Mouse (Mus musculus) lung, postnatal 25 days (tissue): Measurements from ENCODE around the gene Bmpr1b.
A peak's percentile ranks its signal among the peaks of the same experiment; 100 is the strongest.

Source experiments
- DNase-seq: peaks from one replicate; pipeline ENCODE4 v3.0.0; 2022; ENCODE audit warnings: low spot score

The Bmpr1b gene

DNA sequence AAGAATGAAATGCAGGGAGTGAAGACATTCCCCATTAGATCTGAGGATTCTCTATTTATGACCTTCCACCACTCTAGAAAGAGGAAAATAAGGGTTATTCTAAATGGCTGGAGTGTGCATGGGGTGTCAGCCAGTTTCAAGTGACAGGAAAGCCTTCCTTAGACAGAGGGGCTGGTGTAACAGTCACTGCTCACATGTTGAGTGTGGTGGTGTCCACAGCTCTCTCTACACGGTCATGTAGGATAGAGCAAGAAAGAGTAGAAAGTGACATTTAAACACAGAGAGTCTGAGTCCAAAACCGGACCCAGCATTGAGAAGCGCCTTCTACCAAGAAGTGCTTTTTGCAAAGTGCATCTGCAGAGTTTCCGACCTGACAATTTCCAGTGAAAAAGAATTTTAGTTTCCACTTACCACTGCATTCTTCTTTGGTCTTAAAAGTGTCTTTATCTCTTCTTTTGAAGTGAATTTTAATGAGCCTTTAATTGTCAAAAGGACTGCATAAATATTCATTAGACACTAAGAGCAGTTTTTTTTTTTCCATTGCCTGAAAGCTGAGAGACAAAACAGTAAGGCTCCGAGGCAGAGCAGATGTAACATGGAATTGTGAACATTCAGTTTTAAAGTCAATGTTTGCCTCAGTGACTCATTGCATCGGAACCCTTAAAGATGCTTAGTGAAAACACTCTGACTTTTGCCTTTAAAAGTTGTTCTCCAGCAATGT, 263.2 kb downstream of the Bmpr1b start:
- DNase-seq: no peak

DNA sequence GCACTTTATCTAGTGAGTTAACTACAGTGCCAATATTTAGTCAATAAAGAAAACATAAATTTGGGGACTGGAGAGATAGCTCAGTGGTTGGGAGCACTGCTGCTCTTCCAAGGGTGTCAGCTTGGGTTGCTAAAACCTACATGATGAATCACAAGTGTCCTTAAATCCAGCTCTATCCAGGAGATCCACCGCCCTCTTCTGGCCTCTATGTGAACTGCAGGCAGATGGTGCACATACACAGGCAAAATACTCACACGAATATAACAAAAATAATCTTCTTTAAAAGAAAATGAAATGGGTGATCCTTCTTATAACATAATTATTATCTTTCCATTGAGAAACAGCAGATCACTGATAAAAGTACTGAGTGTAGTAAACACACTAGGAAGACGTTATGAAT, 268.9 kb downstream of the Bmpr1b start:
- no peak for DNase-seq

DNA sequence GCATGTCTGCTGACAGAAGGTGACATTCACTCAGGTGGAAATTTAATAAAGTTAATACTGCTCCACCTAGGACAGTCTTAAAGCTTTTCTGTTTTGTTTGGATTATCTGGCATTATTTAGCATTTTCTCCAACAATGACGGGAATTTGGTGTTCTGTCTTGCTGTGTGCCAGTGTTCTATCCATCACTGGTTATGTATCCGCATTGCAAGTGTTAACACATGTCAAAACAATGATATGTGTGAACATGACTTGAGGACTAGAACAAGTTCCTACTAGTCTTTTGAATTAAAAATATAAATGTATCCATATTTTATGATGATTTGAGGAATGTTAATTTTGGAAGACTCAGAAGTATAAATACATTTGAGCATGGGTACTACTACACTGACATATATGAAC, 269.7 kb downstream of the Bmpr1b start:
- no peak for DNase-seq

DNA sequence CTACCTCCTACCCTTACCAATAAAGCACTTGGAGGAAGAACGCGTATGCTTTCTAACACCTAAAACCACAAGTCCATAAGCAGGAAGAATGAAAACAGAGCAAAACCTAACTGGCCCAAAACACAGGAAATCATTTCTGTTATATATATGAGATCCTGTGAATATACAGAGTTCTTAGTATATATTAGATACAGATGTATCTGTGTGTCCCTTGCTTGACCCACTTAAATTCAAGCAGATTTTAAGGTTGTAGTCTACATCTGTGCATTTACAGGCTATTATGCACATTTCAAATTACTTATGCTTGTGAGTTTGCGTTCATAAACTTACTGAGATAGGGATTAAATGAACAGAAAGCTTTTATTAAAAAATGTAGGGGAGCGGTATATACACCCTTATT, 271.5 kb downstream of the Bmpr1b start:
- DNase-seq: no peak

DNA sequence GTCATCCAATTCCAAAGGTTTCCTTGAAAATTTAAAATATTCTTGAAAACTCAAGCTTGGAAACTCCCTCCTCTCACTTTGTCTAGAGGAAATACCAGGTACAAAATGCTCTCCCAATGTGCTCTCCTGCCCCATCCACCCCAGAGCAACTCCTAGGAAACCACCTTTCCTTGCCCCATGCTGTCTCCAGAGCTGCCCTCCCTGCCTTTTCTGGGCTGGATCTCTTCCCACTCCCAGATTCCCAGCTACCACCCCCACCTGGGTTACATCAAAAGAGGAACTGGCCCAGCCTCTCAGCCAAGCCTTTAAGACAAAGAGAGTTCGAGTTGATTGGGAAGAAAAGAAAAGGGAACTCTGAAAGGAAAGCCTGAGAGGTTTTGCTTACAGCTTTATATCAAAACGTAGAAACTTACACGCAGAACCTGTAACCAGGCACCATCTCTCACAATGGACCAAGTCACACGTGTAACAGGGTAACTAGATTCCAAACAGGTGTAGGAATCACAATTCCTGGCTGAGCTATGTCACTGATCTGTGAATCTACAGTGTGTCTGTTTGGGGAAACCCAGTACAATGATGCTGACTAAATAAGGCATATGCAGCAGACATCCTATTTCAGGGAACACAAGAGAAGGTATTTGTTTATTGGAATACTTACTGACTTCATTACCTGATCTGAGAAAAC, 272.2 kb downstream of the Bmpr1b start:
- no peak for DNase-seq

DNA sequence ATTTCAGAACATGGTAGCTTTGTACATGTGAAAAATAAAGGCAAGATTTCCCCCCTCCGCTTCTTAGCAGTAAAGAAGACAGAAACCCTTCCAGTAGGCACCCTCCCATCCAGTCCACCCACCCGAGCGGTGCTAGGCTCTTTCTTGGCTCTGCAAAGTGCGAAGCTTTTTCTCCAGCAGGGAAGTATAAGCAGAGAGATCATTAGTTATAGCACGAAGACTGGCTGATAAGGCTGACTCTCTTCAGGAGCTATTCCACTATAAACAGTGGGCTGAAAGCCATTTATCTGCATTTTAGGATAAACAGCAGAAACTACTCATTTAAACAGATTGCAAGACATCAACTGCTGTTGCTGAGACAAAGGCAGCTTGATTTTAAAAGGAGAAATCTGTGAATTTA, 274.1 kb downstream of the Bmpr1b start:
- no peak for DNase-seq

DNA sequence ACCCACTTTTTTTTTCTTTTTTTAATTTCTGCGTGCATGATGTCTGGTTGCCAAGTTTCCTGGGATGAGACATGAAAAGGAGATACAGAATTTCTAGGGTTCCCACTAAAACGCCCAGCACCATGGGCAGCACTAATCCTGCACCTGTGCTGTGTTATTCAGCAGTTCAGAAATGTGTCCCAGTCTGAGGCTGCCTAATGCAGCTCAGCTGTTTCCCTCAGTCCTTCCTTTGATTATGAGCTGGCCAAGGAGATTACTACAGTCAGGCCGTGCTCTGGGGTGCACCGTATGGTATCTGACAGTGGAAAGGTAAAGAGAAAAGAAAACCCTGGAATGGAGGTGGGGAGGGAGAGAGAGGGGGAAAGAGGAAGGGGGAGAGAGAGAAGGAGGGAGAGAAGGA, 278.6 kb downstream of the Bmpr1b start:
- no peak for DNase-seq

DNA sequence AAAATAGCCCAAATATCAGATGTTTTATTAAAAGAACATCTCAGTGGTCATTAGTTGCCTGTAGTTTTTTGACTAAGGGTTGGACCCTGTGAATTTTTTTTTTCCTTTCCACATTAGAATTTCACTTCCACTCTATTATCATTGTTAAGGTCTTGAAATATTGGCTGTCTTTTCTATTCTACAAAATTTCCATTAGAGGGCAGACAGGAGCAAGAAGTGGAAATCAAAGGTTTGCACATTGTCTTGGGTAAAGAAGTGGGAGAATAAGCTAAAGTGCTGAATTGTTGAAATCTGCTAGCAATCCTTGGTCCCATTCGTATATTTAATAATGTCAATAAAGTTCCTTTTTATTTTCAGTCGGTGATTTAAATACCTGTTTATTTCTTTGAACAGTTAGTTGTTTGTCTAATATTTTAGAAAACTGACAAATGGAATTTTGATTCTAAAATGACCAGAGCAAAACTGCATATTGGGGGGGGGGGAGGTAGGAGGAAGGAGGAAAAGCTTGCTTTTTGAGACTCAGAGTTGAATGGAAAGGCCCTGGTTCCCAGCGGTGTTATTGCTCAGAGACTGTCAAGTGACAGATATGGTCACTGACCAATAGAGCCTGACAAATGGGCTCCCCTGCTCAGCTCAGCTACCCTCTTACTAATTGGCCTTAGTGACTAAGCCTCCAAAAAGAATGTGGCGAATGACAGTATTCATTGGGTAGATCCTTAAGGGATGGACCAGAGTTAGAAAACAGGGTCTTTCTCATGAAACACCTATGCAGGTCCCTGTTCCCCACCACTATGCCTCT, 281.6 kb downstream of the Bmpr1b start:
- peak; percentile 10 for DNase-seq

DNA sequence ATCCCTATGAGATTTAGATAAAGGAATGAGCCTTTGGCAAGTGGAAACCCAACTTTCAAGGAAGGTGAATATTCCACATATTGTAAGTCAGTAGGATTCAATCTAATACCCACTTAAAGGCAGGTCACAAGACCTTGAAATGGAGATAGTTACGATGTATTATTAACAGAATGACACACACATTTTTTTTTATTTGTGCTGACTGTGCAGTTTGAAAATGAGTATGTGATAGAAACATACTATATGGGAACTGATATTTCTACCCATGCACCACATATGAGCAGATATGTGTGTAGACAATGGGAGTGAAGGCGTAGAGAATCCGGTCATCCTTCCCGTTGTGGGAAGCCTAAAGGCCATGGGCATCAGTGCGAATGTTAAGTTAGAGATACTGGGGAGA, 285.0 kb downstream of the Bmpr1b start:
- no peak for DNase-seq

DNA sequence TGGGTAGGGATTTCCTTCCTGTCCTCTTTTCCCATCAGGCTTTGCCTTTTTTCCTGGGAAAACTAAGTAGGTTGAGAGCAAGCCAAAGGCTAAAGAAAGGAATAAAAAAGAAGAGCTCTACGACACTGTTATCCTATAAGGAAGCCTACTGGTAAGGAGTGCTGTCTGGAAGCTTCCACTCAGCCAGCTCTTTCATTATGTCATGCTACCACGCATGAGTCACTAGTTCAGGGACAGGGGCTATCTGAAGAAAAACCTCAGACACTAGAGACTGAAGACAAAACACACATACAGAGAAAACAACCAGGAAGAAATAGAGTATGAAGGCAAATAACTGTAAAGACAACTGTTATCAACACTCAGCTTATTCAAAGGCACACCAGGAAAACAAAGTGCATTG, 286.7 kb downstream of the Bmpr1b start:
- no peak for DNase-seq

DNA sequence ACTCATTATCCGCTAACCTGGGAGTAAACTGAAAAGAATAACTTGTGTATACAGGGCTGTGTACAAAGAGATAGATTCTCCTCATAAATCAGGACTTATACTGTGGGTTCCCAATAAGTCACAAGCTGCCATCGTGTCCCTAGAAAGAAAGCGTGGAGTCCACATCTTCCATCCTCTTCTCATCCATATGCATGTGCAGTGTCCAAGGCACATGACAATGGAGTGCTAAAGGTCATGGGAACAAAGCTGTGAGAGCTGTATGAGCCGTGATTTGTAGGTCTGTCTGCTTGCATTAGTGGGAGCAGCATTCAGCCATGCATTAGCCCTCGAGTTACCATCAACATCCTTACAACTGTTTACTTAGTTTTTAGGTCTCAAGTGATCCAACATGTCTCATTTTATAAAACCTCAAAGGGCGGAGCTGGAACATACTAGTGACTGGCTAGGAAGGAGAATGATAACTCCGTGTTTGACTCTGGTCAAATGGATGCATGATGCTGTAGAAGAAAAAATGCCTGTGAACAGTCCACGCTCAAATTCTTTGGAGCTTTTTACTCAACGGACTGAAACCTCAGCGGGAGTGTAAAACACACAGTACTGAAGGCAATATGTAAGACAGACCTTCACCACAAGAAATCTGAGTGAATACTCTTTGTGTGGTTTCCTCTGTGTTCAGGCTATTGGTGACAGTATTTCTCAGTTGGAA, 296.7 kb downstream of the Bmpr1b start:
- no peak for DNase-seq

DNA sequence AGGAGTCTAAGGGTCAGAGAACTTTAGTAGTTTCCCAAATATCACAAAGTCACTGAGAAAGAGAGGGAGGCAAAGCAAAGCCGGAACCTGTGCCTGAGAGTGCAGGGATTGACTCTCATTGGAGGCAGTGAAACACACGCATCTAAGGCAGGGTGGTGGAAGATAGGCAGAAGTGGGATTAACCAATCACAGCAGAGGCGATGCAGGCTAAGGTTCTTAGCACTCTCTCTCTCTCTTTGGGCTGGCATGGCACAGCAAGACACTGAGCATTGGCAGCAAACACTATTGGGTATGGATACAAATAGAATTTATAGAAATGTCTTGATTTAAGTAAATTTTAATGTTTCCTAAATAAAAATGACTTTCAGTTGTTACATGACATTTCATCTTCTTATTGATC, 297.4 kb downstream of the Bmpr1b start:
- DNase-seq: no peak

DNA sequence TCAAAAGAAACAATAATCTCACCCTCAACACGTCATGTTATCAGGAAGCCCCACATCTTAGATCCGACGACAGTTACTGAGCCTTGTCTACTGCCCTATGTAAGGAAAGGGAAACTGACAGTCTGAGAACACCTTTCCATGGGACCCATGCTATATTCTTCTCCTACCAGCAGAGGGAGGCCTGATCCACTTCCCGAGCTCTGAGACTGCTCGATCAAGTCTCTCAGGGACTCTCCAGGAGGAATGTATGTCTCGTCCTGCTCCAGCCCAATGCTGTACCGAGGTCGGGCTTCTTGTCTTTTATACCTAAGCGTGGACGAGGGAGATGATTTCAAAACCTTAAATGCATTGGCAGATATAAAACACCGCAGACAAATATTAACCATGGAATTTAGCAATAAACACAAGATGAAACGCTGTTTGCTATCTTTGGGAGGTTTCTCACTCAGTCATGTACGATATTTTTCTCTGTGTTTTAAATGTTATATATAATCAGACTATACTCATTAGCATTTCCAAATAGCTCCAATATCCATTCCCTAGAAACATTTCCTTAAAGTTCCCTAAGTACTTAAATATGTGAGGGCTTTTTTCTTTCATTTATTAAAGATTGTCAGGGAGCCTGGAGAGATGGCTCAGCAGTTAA, 306.3 kb downstream of the Bmpr1b start:
- peak; percentile 23 for DNase-seq

DNA sequence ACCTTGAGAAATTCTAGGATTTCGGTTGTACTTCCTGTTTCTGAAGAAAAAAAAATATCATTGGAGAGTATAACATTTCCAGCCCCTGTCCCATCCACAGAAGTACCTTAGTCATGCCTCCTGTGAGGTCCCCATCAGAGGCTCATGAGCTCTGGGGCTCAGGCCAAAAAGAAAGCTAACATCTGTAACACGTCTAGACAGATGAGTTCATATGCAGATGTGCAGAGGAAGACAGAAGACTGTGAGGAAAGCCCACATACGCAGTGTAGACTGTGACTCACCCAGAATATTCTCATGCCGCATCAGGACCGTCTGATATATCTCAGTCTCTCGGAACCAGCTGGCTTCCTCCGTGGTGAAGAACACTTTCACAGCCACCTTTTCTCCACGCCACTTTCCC, 312.1 kb downstream of the Bmpr1b start:
- DNase-seq: no peak

DNA sequence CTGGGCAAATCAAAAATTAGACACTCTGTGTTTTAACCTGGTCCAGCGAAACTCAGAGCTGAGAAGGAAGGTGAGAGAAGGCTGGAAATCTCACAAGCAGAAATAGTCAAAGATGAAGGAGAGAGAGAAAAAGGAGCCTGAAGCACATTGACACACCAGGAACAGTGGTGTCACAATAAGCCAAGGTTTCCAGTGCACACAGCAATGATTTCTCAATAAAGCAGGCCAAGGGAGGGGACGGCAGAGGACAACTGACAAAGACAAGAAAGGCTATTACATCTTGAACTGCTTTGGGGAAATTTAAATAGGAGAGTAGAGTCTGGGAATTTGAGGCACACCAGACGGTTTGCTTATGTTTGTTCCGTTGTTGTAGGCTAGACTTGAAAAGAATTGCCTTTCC, 314.9 kb downstream of the Bmpr1b start:
- no peak for DNase-seq

DNA sequence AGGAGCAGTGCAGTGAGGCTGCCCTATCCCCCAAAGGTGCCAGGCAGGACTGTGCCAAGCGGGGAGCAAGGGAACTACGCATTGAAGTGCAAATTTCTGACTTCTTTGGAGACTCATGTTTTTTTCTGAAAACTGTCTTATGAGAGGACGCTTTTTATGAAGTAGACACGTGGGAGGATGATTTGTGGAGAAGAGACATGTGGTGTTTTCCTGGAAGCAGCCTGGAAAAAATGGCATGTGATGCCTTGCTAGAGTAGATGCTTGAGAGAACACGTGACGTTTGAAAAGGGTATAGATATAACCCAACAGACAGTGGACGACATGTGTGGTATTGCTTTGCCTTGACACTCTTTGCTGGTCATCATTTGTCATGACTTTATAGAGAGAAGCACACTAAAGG, 319.1 kb downstream of the Bmpr1b start:
- DNase-seq: no peak

DNA sequence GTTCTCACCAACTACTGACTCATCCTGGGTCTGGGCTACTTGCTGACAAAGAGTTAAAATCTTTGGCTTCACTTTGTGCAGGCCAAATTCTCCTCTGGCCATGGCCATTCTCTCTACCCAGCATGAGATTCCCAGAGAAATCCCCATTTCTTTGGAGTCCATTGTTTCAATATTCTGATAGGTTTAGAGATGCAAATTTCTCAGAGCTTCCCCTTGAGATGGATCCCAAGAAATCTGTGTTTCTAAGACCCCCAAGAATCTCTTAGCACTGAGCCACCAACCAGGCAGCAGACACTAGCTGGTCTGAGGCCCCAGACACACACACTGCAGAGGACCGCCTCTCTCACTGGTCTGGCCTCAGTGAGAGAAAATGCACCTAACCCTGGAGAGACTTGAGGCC, 320.0 kb downstream of the Bmpr1b start:
- DNase-seq: no peak

DNA sequence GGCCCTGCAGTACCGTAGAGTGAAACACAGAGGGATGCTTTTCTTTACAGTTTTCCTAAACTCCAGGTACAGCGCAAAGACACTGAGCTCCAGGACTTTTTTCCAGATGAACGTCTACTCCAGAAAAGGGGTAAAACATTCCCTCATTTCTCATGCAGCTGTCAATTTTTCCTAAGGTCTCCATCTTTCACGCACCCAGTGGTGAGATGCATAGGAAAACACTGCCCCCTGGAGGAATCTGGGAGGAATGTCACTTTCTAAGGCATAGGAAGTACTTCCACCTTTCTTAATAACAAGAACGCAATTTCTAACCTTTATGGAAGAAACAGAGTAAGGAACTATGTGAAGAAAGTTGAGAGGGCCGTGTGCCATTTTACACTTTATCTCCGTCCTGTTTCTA, 330.4 kb downstream of the Bmpr1b start:
- DNase-seq: no peak

DNA sequence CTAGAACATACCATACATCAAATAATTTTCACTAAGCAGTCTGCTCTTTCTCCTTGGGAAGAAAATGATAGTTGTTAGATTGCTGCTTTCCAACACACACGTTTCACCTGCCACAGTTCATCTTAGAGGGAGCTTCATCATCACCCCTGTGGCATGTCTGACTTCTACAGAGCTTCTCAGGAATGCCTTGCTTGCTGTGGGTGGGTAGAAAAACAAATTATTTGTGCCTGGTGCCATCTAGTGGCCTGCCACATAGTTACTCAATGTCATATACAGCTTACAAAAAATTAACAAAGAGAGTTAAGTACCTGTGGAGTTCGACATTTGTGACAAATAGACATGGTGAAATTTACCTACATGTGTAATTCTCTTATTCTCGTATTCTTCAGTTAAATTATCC, 338.1 kb downstream of the Bmpr1b start:
- DNase-seq: no peak

DNA sequence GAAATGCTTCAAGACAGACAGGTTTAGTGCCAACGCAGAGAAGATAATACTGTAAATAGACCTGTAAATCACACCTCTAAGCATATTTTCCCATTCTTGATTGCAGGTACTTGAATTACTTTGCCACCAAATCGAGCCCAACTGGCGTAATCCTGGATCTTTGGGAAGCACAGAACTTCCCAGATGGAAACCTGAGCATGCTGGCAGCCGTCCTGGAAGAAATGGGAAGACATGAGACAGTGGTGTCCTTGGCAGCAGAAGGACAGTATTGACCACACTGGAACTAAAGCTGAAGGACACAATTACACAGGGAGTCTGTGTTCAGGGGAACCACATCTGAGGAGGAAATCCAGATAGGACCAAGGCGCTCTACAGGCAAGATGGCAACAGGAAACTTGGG, 340.9 kb downstream of the Bmpr1b start:
- DNase-seq: no peak

DNA sequence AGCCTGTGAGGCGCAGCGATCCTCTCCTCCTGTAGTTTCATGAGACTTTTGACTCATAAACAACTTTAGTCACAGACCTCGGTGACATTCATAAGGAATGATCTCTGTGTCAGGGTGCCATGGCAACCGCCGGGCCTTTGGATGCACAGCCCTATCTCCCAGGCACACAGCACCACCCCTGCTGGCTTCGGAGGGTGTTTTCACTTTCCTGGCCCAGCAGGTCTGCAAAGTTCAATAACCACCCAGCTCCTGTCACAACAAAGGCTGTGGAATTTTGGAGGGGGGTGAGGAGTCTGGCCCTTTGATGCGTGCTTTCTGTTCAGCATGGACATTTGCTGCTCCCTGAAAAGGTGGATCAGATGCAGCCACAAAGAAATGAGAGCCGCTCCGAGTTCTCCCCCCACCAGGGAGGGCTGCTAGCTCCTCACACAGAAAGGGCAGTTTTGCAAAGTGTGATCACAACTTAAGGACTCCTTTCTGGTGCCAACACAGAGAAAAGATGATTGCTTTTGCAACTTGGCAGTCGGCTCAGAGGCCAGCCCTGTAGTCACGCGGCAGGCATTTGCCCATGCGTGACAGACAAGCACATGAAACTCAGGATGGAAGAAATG, 349.8 kb downstream of the Bmpr1b start:
- DNase-seq: no peak
